Mouse (Mus musculus): ENCODE data around the gene Ctnna3.

Ctnna3 gene

GRCm38 (mm10) chr10:63526027-63526426 lies 96.1 kb downstream of the Ctnna3 start:
- DNase-seq, result no peak

- no peak for DNase-seq
These were observed 102.5 kb downstream of the Ctnna3 start for GRCm38 (mm10) chr10:63532381-63532780.

GRCm38 (mm10) chr10:63541754-63542153 lies 111.9 kb downstream of the Ctnna3 start:
- no peak for DNase-seq

DNA sequence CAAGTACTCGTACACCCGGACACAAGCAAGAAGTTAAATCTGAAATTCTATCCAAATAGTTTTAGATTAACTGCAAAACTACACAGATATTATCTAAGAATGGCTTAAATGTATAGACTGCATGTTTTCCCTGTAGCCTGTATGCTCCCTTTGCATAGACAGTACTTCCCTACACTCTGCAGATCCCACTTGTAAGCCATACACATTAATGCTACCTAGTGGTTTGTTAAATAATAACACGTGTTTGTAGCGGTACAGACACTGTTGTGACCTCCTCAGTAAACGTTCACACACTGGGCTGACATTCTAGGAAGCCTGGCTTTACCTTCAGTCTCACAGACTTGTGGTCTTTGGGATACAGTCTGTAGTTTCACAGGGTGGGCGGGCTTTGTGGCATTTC lies 112.6 kb downstream of the Ctnna3 start:
- no peak for DNase-seq

GRCm38 (mm10) chr10:63566691-63567090 lies 136.8 kb downstream of the Ctnna3 start:
- DNase-seq, result no peak

DNA sequence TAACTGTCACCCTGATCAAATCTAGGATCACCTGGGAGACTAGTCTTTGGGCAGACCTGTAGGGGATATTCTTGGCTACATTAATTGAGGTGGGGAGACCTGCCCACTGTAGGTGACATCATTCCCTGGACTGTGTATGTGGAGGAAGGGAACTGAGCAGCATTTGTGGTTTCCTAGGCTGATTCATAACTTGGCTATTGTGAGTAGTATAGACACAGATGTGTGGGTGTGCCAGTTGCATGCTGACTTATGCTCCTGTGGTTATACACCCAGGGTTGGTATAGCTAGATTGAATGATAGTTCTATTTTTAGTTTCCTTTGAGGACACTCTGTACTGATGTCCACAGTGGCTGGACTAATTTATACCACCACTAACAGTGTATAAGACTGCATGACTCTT lies 141.7 kb downstream of the Ctnna3 start:
- DNase-seq, result no peak

GRCm38 (mm10) chr10:63572866-63573265 lies 143.0 kb downstream of the Ctnna3 start:
- DNase-seq, result no peak

DNA sequence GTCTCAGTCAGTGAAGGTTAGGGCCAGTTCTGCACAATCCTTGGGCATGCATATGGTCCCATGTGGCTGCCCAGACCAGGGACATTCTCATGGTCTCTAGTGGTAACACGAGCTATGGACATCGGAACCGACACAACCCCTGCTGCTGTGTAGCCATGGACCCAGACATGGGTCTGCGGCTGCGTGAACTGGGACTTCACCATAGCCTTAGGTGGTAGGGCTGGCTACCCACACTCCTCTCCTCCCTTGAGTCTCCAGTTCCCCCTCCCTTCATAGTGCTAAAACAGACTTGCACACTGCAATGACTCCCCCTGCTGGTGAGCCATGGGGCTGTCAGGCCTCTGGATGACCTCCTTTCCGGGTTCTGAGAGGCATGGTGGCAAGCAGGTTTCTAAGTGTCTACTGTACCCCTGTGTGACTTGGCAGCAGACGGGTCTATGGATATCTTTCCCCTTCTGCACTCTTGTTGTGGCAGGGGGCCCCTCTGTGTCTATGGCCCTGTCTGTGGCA lies 144.3 kb downstream of the Ctnna3 start:
- peak; percentile 11 to 38 for DNase-seq

DNA sequence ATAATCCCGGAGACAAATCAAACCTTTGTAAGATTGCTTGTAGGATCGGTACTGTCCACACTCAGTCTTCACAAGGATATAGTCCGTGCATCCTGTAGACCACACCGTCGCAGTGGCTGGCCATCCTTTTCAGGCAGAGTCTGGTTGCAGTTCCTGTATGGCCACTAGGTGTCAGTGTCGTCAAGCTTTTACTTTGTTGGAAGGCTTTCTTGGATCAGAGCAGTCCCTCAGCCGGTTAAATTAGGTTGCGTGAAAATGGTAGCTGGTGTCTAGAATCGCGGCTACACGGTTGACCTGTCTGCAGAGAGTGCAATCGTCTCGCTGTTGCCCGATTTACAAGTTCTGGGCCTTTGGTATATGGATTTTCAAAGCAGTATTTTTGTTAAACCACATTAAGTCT lies 152.7 kb downstream of the Ctnna3 start:
- peak; percentile 90 to 93 for DNase-seq

DNA sequence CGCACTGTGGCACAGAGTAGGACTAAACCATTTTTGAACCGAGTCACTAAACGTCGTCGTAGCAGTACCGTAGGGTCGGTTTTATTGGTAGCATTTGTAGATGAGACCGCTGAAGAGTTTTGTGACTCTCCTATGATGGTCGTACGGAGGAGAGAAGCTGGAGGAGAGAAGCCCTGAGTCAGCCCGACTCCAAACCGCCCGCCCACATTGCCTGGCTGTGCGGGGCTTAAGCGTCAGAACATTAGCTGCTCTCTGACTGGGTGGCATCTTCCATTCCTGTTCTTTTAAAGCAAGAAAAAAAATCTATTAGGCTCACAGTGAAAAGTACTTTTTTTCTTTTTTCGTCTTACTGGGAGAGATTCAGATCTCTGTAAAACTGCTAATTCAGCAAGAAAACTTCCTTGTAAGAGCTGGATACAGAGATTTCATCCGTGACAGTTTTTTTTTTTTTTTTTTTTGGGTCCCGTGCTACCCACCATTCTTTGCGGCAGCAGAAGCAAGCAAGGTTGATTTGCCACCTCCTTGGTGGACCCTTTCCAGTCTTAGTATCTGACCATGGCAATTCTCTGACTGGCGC lies 154.0 kb downstream of the Ctnna3 start:
- no peak for DNase-seq

DNA sequence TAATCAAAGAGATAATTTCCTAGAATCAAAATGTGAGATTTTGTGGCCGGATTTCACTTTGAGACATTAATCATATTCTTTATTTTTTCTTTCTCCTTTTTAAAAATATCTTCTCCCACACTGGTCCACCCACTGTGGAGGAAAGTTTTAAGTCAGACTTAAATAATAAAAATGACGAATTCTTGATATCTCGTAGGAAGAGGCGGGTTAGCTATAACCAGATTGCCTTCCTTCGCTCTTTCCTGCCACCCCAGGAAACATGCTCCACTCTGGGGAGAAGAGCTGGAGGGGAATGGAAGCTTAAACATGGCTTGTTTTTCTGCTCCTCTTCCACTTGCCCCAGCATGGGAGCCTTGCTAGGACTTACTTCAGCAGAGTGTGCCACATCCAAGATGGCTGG lies 169.5 kb downstream of the Ctnna3 start:
- DNase-seq, result no peak

GRCm38 (mm10) chr10:63601206-63601605 lies 171.3 kb downstream of the Ctnna3 start:
- DNase-seq, result no peak

- no peak for DNase-seq
These were observed 198.6 kb downstream of the Ctnna3 start for GRCm38 (mm10) chr10:63628546-63628945.

DNA sequence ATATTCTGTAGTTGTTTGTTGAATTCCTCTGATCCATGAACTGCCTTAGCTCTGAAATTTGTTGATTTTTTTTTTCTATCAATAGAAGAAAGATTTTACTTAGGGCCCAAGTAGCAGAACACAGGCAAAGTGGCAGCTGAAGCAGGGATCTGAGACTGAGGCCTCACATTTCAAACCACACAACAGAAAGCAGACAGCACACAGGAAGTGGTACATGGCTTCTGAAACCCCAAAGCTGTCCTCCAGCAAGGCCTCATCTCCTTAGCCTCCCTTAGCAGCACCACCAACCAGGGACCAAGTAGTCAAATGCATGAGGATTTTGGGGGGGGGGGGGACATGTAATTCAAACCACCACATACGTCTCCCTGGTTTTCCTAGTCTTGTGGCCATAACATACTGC lies 204.0 kb downstream of the Ctnna3 start:
- DNase-seq, result no peak

GRCm38 (mm10) chr10:63637987-63638386 lies 208.1 kb downstream of the Ctnna3 start:
- no peak for DNase-seq

DNA sequence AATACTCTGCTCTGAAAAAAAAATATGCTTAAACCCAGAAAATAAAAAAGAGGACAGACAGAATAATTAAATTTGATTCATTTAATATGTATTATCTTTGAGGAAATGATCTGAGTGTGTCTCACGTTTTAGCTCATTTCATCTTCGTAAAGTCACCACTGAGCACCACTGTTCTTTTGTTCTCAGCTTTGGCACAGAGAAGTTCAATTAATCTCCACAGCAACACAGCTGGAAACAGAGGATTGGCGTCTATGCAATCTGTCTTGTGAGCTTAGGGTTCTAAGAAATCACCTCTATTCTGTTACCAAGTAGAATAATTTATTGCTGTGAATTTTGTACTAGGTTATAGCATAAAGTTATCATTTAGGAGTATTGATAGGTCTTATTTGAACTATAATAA lies 217.4 kb downstream of the Ctnna3 start:
- DNase-seq, result no peak

GRCm38 (mm10) chr10:63650307-63650706 lies 220.4 kb downstream of the Ctnna3 start:
- no peak for DNase-seq

- peak; percentile 47 to 57 for DNase-seq
These were observed 223.0 kb downstream of the Ctnna3 start for GRCm38 (mm10) chr10:63652887-63653286.

DNA sequence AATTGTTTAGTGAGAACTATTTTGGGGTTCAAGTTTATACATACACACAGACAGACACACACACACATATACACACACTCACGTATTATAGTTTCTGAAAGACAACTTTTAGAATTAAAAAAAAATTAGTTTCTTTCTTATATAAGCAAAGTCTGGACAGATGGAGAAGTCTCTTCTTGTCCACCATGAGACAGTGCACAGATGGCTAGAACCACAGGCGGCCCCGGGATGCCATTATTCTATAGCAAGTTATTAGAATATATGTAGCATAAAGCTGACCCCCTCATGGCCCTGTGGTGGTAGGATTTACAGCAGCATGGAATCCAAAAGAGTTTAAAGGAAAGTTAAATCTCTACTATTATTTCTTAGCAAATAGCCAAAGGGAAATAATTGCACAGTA lies 223.7 kb downstream of the Ctnna3 start:
- peak; percentile 70 to 81 for DNase-seq

- DNase-seq, result no peak
These were observed 224.7 kb downstream of the Ctnna3 start for GRCm38 (mm10) chr10:63654560-63654959.

GRCm38 (mm10) chr10:63676343-63676742 lies 246.4 kb downstream of the Ctnna3 start:
- no peak for DNase-seq

DNA sequence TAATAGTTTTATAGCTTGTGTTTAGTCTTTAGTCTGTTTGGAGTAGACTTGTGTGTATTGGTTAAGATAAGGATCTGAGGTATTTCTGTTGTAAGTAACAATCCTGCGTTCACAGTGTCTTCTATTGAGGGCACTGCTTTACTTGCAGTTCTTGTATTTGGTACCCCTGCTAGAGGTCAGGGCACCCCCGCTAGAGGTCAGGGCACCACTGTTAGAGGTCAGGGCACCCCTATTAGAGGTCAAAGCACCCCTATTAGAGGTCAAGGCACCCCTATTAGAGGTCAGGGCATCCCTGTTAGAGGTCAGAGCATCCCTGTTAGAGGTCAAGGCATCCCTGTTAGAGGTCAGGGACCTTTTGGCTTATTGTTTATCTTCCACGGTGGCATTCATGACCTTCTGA lies 259.3 kb downstream of the Ctnna3 start:
- DNase-seq, result no peak

DNA sequence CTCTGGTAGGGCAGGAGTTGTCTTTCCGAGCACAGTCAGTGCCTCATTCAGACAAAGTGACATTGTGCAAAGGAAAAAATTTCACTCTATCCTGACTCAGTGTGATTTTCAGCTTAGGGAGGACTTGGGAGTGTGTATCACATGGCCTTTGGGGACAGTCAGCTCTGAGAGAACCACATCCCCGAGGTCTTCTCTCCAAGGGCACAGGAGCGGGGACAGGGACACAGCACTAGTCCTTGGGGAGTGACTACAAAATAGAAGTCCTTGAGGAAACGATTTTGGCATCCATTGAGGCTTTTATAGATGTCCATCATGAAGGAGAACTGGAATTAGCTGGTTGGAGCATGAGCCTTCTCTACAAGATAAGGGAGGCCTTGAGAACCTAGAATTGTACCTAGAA lies 259.8 kb downstream of the Ctnna3 start:
- no peak for DNase-seq

- DNase-seq, result peak in 1 of 2 experiments; percentile 31
These were observed 262.1 kb downstream of the Ctnna3 start for GRCm38 (mm10) chr10:63692039-63692438.

DNA sequence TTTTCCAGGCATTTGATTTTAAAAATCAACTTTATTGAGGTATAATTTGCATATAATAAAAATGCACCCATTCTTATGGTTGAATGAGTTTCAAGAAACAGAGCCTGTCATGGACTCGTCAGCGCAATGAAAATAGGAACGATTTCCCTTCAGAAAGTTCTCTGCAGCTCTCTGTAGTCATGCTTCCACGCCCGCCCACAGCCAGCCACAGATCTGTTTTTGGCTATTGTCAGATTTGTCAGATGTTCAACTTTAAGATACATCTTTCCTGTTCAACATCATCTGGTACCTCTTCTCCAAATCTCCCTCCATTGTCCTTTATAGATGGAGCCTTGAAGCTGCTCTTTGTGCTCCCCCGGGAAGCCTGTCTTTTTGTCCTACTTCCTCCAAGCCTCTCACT lies 280.3 kb downstream of the Ctnna3 start:
- no peak for DNase-seq
